Mouse (Mus musculus): ENCODE data around the gene Tle2. TPM values are rescaled to one million over a fixed set of nuclear protein-coding genes. Genes with fewer than 3 reads are reported as not detected.

The Tle2 gene
- polyA plus RNA-seq, 1 experiment from 2014 or later = 41.7 TPM

- peak overlapping the region; percentile 44 for H3K4me3 ChIP-seq
- peaks cover 66% of the 10 kb centered on the region for H3K4me1 ChIP-seq
- peak overlapping the region; percentile 78 for H3K4me2 ChIP-seq
- no peaks in the 10 kb centered on the region for H3K9me3 ChIP-seq
- WGBS = 7% methylated on average over 9 of the region's 11 CpGs
- H3K36me3 ChIP-seq = peaks cover 18% of the 10 kb centered on the region
- no peak overlapping the region; the same call in 1 of the 2 replicates for H3K9ac ChIP-seq
- peak overlapping the region; percentile 93 for H3K27ac ChIP-seq
- peak; percentile 7; the same call in 1 of the 2 replicates for ATAC-seq (ENCODE audit: insufficient number of reproducible peaks, low FRiP score, low TSS enrichment, low read depth)
- H3K27me3 ChIP-seq = peaks cover 12% of the 10 kb centered on the region; the same call in 1 of the 2 replicates
Observed at GRCm38 (mm10) chr10:81570238-81570800, 4.0 kb upstream of the Tle2 start.

GRCm38 (mm10) chr10:81570831-81571500, 3.4 kb upstream of the Tle2 start:
- peaks cover 12% of the 10 kb centered on the region for H3K36me3 ChIP-seq
- H3K4me1 ChIP-seq = peaks cover 67% of the 10 kb centered on the region
- H3K27ac ChIP-seq = peak overlapping the region; percentile 93
- peak; percentile 48 for ATAC-seq (ENCODE audit: insufficient number of reproducible peaks, low FRiP score, low TSS enrichment, low read depth)
- under 1% methylated on average over 34 of the region's 34 CpGs for WGBS
- peaks cover 12% of the 10 kb centered on the region; the same call in 1 of the 2 replicates for H3K27me3 ChIP-seq
- peak overlapping the region; percentile 44 for H3K4me3 ChIP-seq
- peak overlapping the region; percentile 78 for H3K4me2 ChIP-seq
- H3K9me3 ChIP-seq = no peaks in the 10 kb centered on the region
- H3K9ac ChIP-seq = peak overlapping the region; percentile 5; the same call in 1 of the 2 replicates

- under 1% methylated on average over 18 of the region's 18 CpGs for WGBS
- ATAC-seq (ENCODE audit: insufficient number of reproducible peaks, low FRiP score, low TSS enrichment, low read depth) = peak; percentile 93
- Histone ChIP-seq H3K9me3 (no peaks in the 10 kb centered on the region), H3K27me3 (peaks cover 12% of the 10 kb centered on the region; the same call in 1 of the 2 replicates), H3K4me3 (peak overlapping the region; percentile 44), H3K4me2 (peak overlapping the region; percentile 78), H3K9ac (0 out of 2 replicates have a peak overlapping the region, but pooled peaks have one; percentile 5), H3K4me1 (peaks cover 70% of the 10 kb centered on the region), H3K36me3 (0 out of 2 replicates have a peak, but pooled peaks cover 7% of the 10 kb centered on the region), H3K27ac (peak overlapping the region; percentile 93)
Observed at GRCm38 (mm10) chr10:81571501-81571876, 2.9 kb upstream of the Tle2 start.

GRCm38 (mm10) chr10:81572133-81572671, 2.2 kb upstream of the Tle2 start:
- H3K4me3 ChIP-seq = peak overlapping the region; percentile 24
- ATAC-seq (ENCODE audit: insufficient number of reproducible peaks, low FRiP score, low TSS enrichment, low read depth) = no peak
- H3K4me1 ChIP-seq = peaks cover 72% of the 10 kb centered on the region
- H3K9ac ChIP-seq = no peak overlapping the region
- H3K27me3 ChIP-seq = peaks cover 15% of the 10 kb centered on the region; the same call in 1 of the 2 replicates
- no peaks in the 10 kb centered on the region for H3K9me3 ChIP-seq
- 0 out of 2 replicates have a peak, but pooled peaks cover under 1% of the 10 kb centered on the region for H3K36me3 ChIP-seq
- 8% methylated on average over 9 of the region's 9 CpGs for WGBS
- H3K27ac ChIP-seq = peak overlapping the region; percentile 82
- peak overlapping the region; percentile 78 for H3K4me2 ChIP-seq

- H3K27ac ChIP-seq = no peak overlapping the region
- H3K9ac ChIP-seq = no peak overlapping the region
- no peak overlapping the region for H3K4me3 ChIP-seq
- WGBS = 25% methylated on average over 9 of the region's 9 CpGs
- no peak for ATAC-seq (ENCODE audit: insufficient number of reproducible peaks, low FRiP score, low TSS enrichment, low read depth)
- H3K4me1 ChIP-seq = peaks cover 72% of the 10 kb centered on the region
- peaks cover 18% of the 10 kb centered on the region; the same call in 1 of the 2 replicates for H3K27me3 ChIP-seq
- H3K36me3 ChIP-seq = no peaks in the 10 kb centered on the region
- H3K4me2 ChIP-seq = no peak overlapping the region
- H3K9me3 ChIP-seq = no peaks in the 10 kb centered on the region
Observed at GRCm38 (mm10) chr10:81572975-81573374, 1.4 kb upstream of the Tle2 start.

GRCm38 (mm10) chr10:81575208-81575631, 859 bp downstream of the Tle2 start:
- Histone ChIP-seq H3K27ac (peak overlapping the region; percentile 71), H3K4me1 (peaks cover 58% of the 10 kb centered on the region), H3K9ac (peak overlapping the region; percentile 54), H3K9me3 (no peaks in the 10 kb centered on the region), H3K4me2 (peak overlapping the region; percentile 74), H3K36me3 (0 out of 2 replicates have a peak, but pooled peaks cover 1% of the 10 kb centered on the region), H3K27me3 (peaks cover 18% of the 10 kb centered on the region; the same call in 1 of the 2 replicates), H3K4me3 (peak overlapping the region; percentile 62)
- WGBS = 0% methylated on average over 30 of the region's 30 CpGs
- ATAC-seq (ENCODE audit: insufficient number of reproducible peaks, low FRiP score, low TSS enrichment, low read depth) = no peak

GRCm38 (mm10) chr10:81575695-81576094, 1.3 kb downstream of the Tle2 start:
- peaks cover 6% of the 10 kb centered on the region for H3K36me3 ChIP-seq

GRCm38 (mm10) chr10:81579967-81580366, 5.6 kb downstream of the Tle2 start:
- H3K9me3 ChIP-seq = no peaks in the 10 kb centered on the region
- H3K4me2 ChIP-seq = no peak overlapping the region
- ATAC-seq (ENCODE audit: insufficient number of reproducible peaks, low FRiP score, low TSS enrichment, low read depth) = no peak
- 60% methylated on average over 4 of the region's 4 CpGs for WGBS
- peaks cover 43% of the 10 kb centered on the region for H3K4me1 ChIP-seq
- H3K27ac ChIP-seq = no peak overlapping the region
- H3K4me3 ChIP-seq = no peak overlapping the region
- no peak overlapping the region for H3K9ac ChIP-seq
- peaks cover 6% of the 10 kb centered on the region; the same call in 1 of the 2 replicates for H3K27me3 ChIP-seq
- H3K36me3 ChIP-seq = peaks cover 29% of the 10 kb centered on the region

More at GRCm38 (mm10) chr10:81575695-81576094, 1.3 kb downstream of the Tle2 start:
- Histone ChIP-seq H3K9me3 (no peaks in the 10 kb centered on the region), H3K4me2 (peak overlapping the region; percentile 74), H3K4me1 (peaks cover 58% of the 10 kb centered on the region), H3K4me3 (peak overlapping the region; percentile 62), H3K27me3 (peaks cover 18% of the 10 kb centered on the region; the same call in 1 of the 2 replicates), H3K9ac (peak overlapping the region; percentile 54), H3K27ac (peak overlapping the region; percentile 71)
- WGBS = 5% methylated on average over 6 of the region's 6 CpGs
- ATAC-seq (ENCODE audit: insufficient number of reproducible peaks, low FRiP score, low TSS enrichment, low read depth) = no peak

- Histone ChIP-seq H3K27me3 (peaks cover 6% of the 10 kb centered on the region; the same call in 1 of the 2 replicates), H3K4me1 (peaks cover 38% of the 10 kb centered on the region), H3K9ac (no peak overlapping the region), H3K4me3 (no peak overlapping the region), H3K4me2 (no peak overlapping the region), H3K9me3 (no peaks in the 10 kb centered on the region), H3K27ac (no peak overlapping the region), H3K36me3 (peaks cover 35% of the 10 kb centered on the region)
- 49% methylated on average over 25 of the region's 25 CpGs for WGBS
- ATAC-seq (ENCODE audit: insufficient number of reproducible peaks, low FRiP score, low TSS enrichment, low read depth) = no peak
Observed at GRCm38 (mm10) chr10:81580441-81581070, 6.2 kb downstream of the Tle2 start.

GRCm38 (mm10) chr10:81583347-81583746, 9.0 kb downstream of the Tle2 start:
- Histone ChIP-seq H3K9ac (no peak overlapping the region), H3K36me3 (peaks cover 59% of the 10 kb centered on the region), H3K4me1 (peaks cover 29% of the 10 kb centered on the region), H3K4me2 (no peak overlapping the region), H3K27me3 (0 out of 2 replicates have a peak, but pooled peaks cover 5% of the 10 kb centered on the region), H3K9me3 (no peaks in the 10 kb centered on the region), H3K4me3 (no peak overlapping the region), H3K27ac (no peak overlapping the region)
- no peak for ATAC-seq (ENCODE audit: insufficient number of reproducible peaks, low FRiP score, low TSS enrichment, low read depth)
- 70% methylated on average over 6 of the region's 6 CpGs for WGBS

- peaks cover 62% of the 10 kb centered on the region for H3K36me3 ChIP-seq
- no peak overlapping the region for H3K4me3 ChIP-seq
- 76% methylated on average over 7 of the region's 7 CpGs for WGBS
- H3K4me1 ChIP-seq = peaks cover 5% of the 10 kb centered on the region; the same call in 1 of the 2 replicates
- peaks cover 6% of the 10 kb centered on the region; the same call in 1 of the 2 replicates for H3K27me3 ChIP-seq
- no peaks in the 10 kb centered on the region for H3K9me3 ChIP-seq
- no peak for ATAC-seq (ENCODE audit: insufficient number of reproducible peaks, low FRiP score, low TSS enrichment, low read depth)
- H3K9ac ChIP-seq = no peak overlapping the region
- no peak overlapping the region for H3K27ac ChIP-seq
- no peak overlapping the region for H3K4me2 ChIP-seq
Observed at GRCm38 (mm10) chr10:81588739-81589138, 14.4 kb downstream of the Tle2 start.
